Mouse (Mus musculus) heart, postnatal 0 days (tissue): ENCODE results near the gene Frs3.

ENCODE experiments used
- CTCF ChIP-seq: IDR thresholded peaks from 2 replicates; pipeline ENCODE4 v1.5.1; 2016; ENCODE audit warnings: antibody characterized with exemption, control low read depth, low read depth
- EP300 ChIP-seq: IDR thresholded peaks from 2 replicates; pipeline ENCODE4 v1.6.1; 2016; ENCODE audit warnings: antibody characterized with exemption, low read depth

DNA sequence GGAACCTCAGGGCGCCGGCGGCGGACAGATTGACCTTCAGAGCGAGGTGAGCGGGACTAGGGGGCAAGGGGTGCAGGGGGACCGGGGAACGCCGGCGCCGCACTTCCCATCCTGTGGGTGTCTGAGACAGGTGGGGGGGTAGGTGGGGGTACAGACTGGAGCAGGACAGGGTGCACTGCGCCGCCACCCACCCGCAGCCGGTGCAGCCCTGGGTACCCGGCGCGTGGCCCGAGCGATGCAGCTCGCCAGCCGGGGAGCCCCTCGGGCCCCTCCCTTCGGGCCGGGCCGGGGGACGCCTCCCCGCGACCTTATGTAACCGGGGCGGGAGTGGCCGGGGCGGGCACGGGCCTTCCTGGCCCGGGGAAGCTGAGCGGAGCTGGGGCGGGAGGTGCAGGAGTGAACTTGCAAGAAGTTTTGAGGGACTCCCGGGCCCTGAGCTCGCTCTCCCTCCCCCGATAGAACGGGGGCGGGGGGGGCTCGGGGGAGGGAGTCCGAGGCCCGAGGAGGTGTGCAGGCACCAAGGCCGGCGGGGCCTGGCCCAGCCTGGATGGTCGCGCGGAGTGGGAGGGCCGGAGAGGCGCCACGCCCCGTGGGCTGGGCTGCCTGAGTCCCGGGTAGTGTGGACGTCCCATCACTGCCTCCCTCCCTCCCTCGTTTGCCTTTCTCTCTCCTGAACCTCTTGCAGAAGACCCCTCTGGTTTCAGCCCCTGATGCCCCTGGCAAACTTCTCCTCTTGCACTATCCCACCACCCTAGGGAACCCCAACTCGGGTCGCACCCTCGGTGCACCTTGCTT lies 48.6 kb downstream of the Frs3 start:
- TF ChIP-seq CTCF (no peak), EP300 (no peak)
